ENCODE assay signal across 7 mouse cellular contexts in the genomic region with DNA sequence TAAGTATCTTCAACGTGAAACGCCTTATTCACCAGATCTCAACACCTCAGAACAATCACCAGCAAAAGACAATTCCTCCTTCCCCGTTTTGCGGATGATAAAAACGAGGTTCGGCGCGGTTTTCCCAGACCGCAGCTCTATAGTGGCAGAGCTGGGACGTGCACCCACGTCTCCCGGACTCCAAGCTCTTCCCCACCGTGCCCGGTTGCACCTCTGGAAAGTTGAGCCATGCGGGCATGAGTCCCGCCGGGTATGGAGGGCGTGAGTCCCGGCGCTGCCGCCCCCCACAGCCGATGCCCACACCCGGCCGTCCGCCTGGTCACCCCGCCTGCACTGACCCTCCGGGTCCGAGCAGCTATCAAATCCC. TPM values are rescaled to one million over a fixed set of nuclear protein-coding genes. Genes with fewer than 3 reads are reported as not detected.
A peak's percentile ranks its signal among the peaks of the same experiment; 100 is the strongest.
DNase-seq lines count a peak whose midpoint lies in the region; ATAC-seq lines count a peak whose summit lies in the region.

No protein-coding gene starts in this region.

- under 1% methylated on average over 27 of the region's 28 CpGs for WGBS in embryonic facial prominence, embryonic 13.5 days
- WGBS in limb, embryonic 12.5 days: under 1% methylated on average over 28 of the region's 28 CpGs
- WGBS in stomach, embryonic 16.5 days: 0% methylated on average over 28 of the region's 28 CpGs

- no peaks in the 10 kb centered on the region for H3K9me3 ChIP-seq in embryonic facial prominence, embryonic 13.5 days
- H3K9me3 ChIP-seq in limb, embryonic 12.5 days: no peaks in the 10 kb centered on the region
- no peaks in the 10 kb centered on the region for H3K9me3 ChIP-seq in stomach, embryonic 16.5 days (replicated peaks; ENCODE audit: control insufficient read depth, low read length)

- H3K27me3 ChIP-seq in embryonic facial prominence, embryonic 13.5 days: no peaks in the 10 kb centered on the region
- no peaks in the 10 kb centered on the region for H3K27me3 ChIP-seq in limb, embryonic 12.5 days
- H3K27me3 ChIP-seq in stomach, embryonic 16.5 days (ENCODE audit: control insufficient read depth, insufficient read depth, low read length): no peaks in the 10 kb centered on the region

- peak overlapping the region; percentile 94 for H3K9ac ChIP-seq in embryonic facial prominence, embryonic 13.5 days
- H3K9ac ChIP-seq in limb, embryonic 12.5 days (replicated peaks): peak overlapping the region; percentile 84
- H3K9ac ChIP-seq in stomach, embryonic 16.5 days (ENCODE audit: low read length): peak overlapping the region; percentile 92

- H3K27ac ChIP-seq in embryonic facial prominence, embryonic 13.5 days: 0 out of 2 replicates have a peak overlapping the region, but pooled peaks have one; percentile 91
- peak overlapping the region; percentile 89; the same call in 1 of the 2 replicates for H3K27ac ChIP-seq in limb, embryonic 12.5 days
- peak overlapping the region; percentile 66 for H3K27ac ChIP-seq in stomach, embryonic 16.5 days (ENCODE audit: low read length)

- H3K4me2 ChIP-seq in embryonic facial prominence, embryonic 13.5 days: peak overlapping the region; percentile 90
- peak overlapping the region; percentile 82 for H3K4me2 ChIP-seq in limb, embryonic 12.5 days
- H3K4me2 ChIP-seq in stomach, embryonic 16.5 days (ENCODE audit: low read depth, low read length): peak overlapping the region; percentile 75

- peak; percentile 33; the same call in 1 of the 2 replicates for ATAC-seq in embryonic facial prominence, embryonic 13.5 days (ENCODE audit: insufficient number of reproducible peaks, insufficient read depth, low FRiP score, low TSS enrichment, low read depth)
- no peak; the same call in 1 of the 2 replicates for ATAC-seq in limb, embryonic 12.5 days (ENCODE audit: insufficient number of reproducible peaks, insufficient read depth, low FRiP score, low TSS enrichment, low read depth)
- no peak; the same call in none of the 2 replicates for ATAC-seq in stomach, embryonic 16.5 days (ENCODE audit: insufficient read depth, low FRiP score)

- peaks cover 35% of the 10 kb centered on the region for H3K4me1 ChIP-seq in embryonic facial prominence, embryonic 13.5 days
- peaks cover 46% of the 10 kb centered on the region for H3K4me1 ChIP-seq in limb, embryonic 12.5 days (replicated peaks)
- H3K4me1 ChIP-seq in stomach, embryonic 16.5 days (ENCODE audit: control insufficient read depth, insufficient read depth, low read length): peaks cover 34% of the 10 kb centered on the region

- peak; percentile 36 for DNase-seq in right cerebral cortex, postnatal 14 days
- no peak for DNase-seq in right cerebral cortex, adult 2 months (ENCODE audit: low spot score in 2 of 2)
- DNase-seq in adrenal gland, postnatal 25 days: no peak
- no peak for DNase-seq in thymus, adult 18-20 months

- peak overlapping the region; percentile 97 for H3K4me3 ChIP-seq in embryonic facial prominence, embryonic 13.5 days
- peak overlapping the region; percentile 88 for H3K4me3 ChIP-seq in limb, embryonic 12.5 days (replicated peaks)
- H3K4me3 ChIP-seq in stomach, embryonic 16.5 days (replicated peaks; ENCODE audit: low read length): peak overlapping the region; percentile 88

- H3K36me3 ChIP-seq in embryonic facial prominence, embryonic 13.5 days: no peaks in the 10 kb centered on the region
- H3K36me3 ChIP-seq in limb, embryonic 12.5 days: no peaks in the 10 kb centered on the region
- no peaks in the 10 kb centered on the region for H3K36me3 ChIP-seq in stomach, embryonic 16.5 days (ENCODE audit: control insufficient read depth, insufficient read depth, low read length)

RNA-seq across cellular contexts. Expression of a gene that starts 0.4 kb away (rescaled TPM):
- 21.5 and 23.9 TPM in 2 replicates for polyA plus RNA-seq in embryonic facial prominence, embryonic 13.5 days (2015; fragmentation: Nextera tagmentation; extraction: Ambion mirVana)
- polyA plus RNA-seq in limb, embryonic 12.5 days (2016; fragmentation: Nextera tagmentation; extraction: Ambion mirVana): 14.0 and 16.1 TPM in 2 replicates
- 18.4 and 22.2 TPM in 2 replicates for polyA plus RNA-seq in stomach, embryonic 16.5 days (2015; fragmentation: Nextera tagmentation; extraction: Ambion mirVana)
- total RNA-seq in adrenal gland, postnatal 25 days (2021): 36.3 and 36.6 TPM in 2 replicates
